Mouse (Mus musculus): ENCODE measurements around the gene Tmem56. TPM values are rescaled to one million over a fixed set of nuclear protein-coding genes. Genes with fewer than 3 reads are reported as not detected.

The Tmem56 gene
- total RNA-seq, 1 experiment: 0.67 TPM

DNA sequence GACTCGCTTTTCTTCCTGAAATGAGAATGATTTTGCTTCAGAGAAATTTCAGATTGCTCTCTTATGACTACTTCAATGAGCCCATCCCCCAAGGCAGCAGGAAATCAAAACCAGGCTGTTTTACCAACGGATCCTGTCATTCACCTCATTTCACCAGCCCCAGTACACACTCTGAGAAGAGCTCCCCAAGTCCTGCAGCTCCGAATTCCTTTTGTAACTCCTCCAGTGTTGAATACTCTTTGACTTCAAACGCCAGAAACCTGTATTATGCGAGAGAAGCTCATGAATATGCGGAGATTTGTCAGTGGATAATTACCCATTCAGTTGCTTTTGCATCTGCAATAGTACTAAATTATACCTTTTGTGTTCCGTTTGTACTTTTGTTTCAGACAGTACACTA lies 126.9 kb downstream of the Tmem56 start:
- TF ChIP-seq HCFC1 (IDR thresholded peaks at IDR 0.05; ENCODE audit: borderline replicate concordance, insufficient read depth, low read length): no peak
- TF ChIP-seq ZC3H11A (IDR thresholded peaks at IDR 0.05; ENCODE audit: borderline replicate concordance, low read depth, low read length): no peak
- no peak for TF ChIP-seq CHD2 (IDR thresholded peaks at IDR 0.05; ENCODE audit: low read depth, low read length)
- TF ChIP-seq MAFK (IDR thresholded peaks at IDR 0.05; ENCODE audit: insufficient read depth, low read depth, low read length): no peak
- TF ChIP-seq ZNF384 (IDR thresholded peaks at IDR 0.05; ENCODE audit: low read depth, low read length): no peak
- no peak overlapping the region for H3K27ac ChIP-seq (ENCODE audit: insufficient read depth, low read depth, low read length, poor library complexity, severe bottlenecking)
- peaks cover 4 to 6% of the 10 kb centered on the region in 2 experiments; a peak in 2 of 4 replicates for H3K4me1 ChIP-seq (ENCODE audit: control insufficient read depth in 2 of 2, insufficient read depth in 2 of 2, low read length in 2 of 2, poor library complexity in 1 of 2)
- no peak overlapping the region for H3K4me3 ChIP-seq (ENCODE audit: insufficient read depth in 1 of 2, low read depth in 1 of 2, low read length in 2 of 2, poor library complexity in 1 of 2, severe bottlenecking in 1 of 2)
- no peaks in the 10 kb centered on the region for H3K36me3 ChIP-seq (ENCODE audit: control insufficient read depth, insufficient read depth, low read length, poor library complexity, severe bottlenecking)
- DNase-seq (ENCODE audit: low read depth, low spot score): no peak
- H3K9me3 ChIP-seq (ENCODE audit: control insufficient read depth, insufficient read depth, low read depth, low read length): no peaks in the 10 kb centered on the region
- H3K9ac ChIP-seq (ENCODE audit: insufficient read depth, low read depth, low read length, poor library complexity, severe bottlenecking): no peak overlapping the region
- in situ Hi-C loops (cut with MboI; ENCODE audit: low sequenced_read_pairs in 2 of 2, unreplicated experiment in 2 of 2): no loop called here

Other genes with a start within 250 kb of the Tmem56 start
- gene Rwdd3, start 111.4 kb downstream of the Tmem56 start, total RNA-seq (2012; rRNA removed): 3.7 and 4.0 TPM in 2 replicates
- 18.4 and 30.1 TPM in 2 replicates for gene Alg14, start 8.7 kb upstream of the Tmem56 start, total RNA-seq (2012; rRNA removed)
- 140 and 241 TPM in 2 replicates for gene Cnn3, start 143.4 kb upstream of the Tmem56 start, total RNA-seq (2012; rRNA removed)
- gene Slc44a3, start 249.3 kb upstream of the Tmem56 start, total RNA-seq (2012; rRNA removed): 1.5 and 2.3 TPM in 2 replicates

Measured in ES-E14 (cell line).